Mouse (Mus musculus): ENCODE measurements around the gene Gm10842. TPM values are rescaled to one million over a fixed set of nuclear protein-coding genes. Genes with fewer than 3 reads are reported as not detected.

The Gm10842 gene
- polyA plus RNA-seq, 1 experiment from 2014 or later = not detected

- 64% methylated on average over 6 of the region's 6 CpGs for WGBS
- H3K4me1 ChIP-seq (replicated peaks; ENCODE audit: control insufficient read depth, insufficient read depth, low read length) = no peaks in the 10 kb centered on the region
- DNase-seq (ENCODE audit: low spot score) (no peak), ATAC-seq (ENCODE audit: low FRiP score) (no peak)
- H3K27me3 ChIP-seq (ENCODE audit: control insufficient read depth, insufficient read depth, low read length) = no peaks in the 10 kb centered on the region
- no peaks in the 10 kb centered on the region for H3K36me3 ChIP-seq (replicated peaks; ENCODE audit: control insufficient read depth, insufficient read depth)
- no peak overlapping the region for H3K9ac ChIP-seq
- H3K4me2 ChIP-seq (replicated peaks) = no peak overlapping the region
- peaks cover 4% of the 10 kb centered on the region; the same call in 1 of the 2 replicates for H3K9me3 ChIP-seq (ENCODE audit: control insufficient read depth, low read length)
- no peak overlapping the region for H3K27ac ChIP-seq
- no peak overlapping the region for H3K4me3 ChIP-seq (replicated peaks; ENCODE audit: low read length)
Measured at GRCm38 (mm10) chr11:105159673-105160360, 13.1 kb downstream of the Gm10842 start.

GRCm38 (mm10) chr11:105161411-105161810 is 14.7 kb downstream of the Gm10842 start:
- no peaks in the 10 kb centered on the region for H3K4me1 ChIP-seq (replicated peaks; ENCODE audit: control insufficient read depth, insufficient read depth, low read length)
- H3K27me3 ChIP-seq (ENCODE audit: control insufficient read depth, insufficient read depth, low read length) = no peaks in the 10 kb centered on the region
- ATAC-seq (ENCODE audit: low FRiP score) (no peak), DNase-seq (ENCODE audit: low spot score) (no peak)
- H3K9ac ChIP-seq = no peak overlapping the region
- H3K36me3 ChIP-seq (replicated peaks; ENCODE audit: control insufficient read depth, insufficient read depth) = no peaks in the 10 kb centered on the region
- peaks cover 8% of the 10 kb centered on the region; the same call in 1 of the 2 replicates for H3K9me3 ChIP-seq (ENCODE audit: control insufficient read depth, low read length)
- WGBS = 97% methylated on average over 2 of the region's 2 CpGs
- H3K27ac ChIP-seq = no peak overlapping the region
- H3K4me2 ChIP-seq (replicated peaks) = no peak overlapping the region
- H3K4me3 ChIP-seq (replicated peaks; ENCODE audit: low read length) = no peak overlapping the region

- Histone ChIP-seq H3K36me3 (replicated peaks; ENCODE audit: control insufficient read depth, insufficient read depth) (no peaks in the 10 kb centered on the region), H3K27ac (no peak overlapping the region), H3K27me3 (ENCODE audit: control insufficient read depth, insufficient read depth, low read length) (no peaks in the 10 kb centered on the region), H3K9me3 (ENCODE audit: control insufficient read depth, low read length) (peaks cover 8% of the 10 kb centered on the region; the same call in 1 of the 2 replicates), H3K4me2 (replicated peaks) (no peak overlapping the region), H3K4me1 (replicated peaks; ENCODE audit: control insufficient read depth, insufficient read depth, low read length) (no peaks in the 10 kb centered on the region), H3K9ac (no peak overlapping the region), H3K4me3 (replicated peaks; ENCODE audit: low read length) (no peak overlapping the region)
- 84% methylated on average over 69 of the region's 69 CpGs for WGBS
- no peak for DNase-seq (ENCODE audit: low spot score)
- ATAC-seq (ENCODE audit: low FRiP score) = no peak
Measured at GRCm38 (mm10) chr11:105164516-105165510, 18.1 kb downstream of the Gm10842 start.

GRCm38 (mm10) chr11:105166780-105167179 is 20.1 kb downstream of the Gm10842 start:
- no peak for ATAC-seq (ENCODE audit: low FRiP score)
- 91% methylated on average over 10 of the region's 10 CpGs for WGBS
- no peaks in the 10 kb centered on the region for H3K27me3 ChIP-seq (ENCODE audit: control insufficient read depth, insufficient read depth, low read length)
- no peaks in the 10 kb centered on the region for H3K36me3 ChIP-seq (replicated peaks; ENCODE audit: control insufficient read depth, insufficient read depth)
- no peak overlapping the region for H3K27ac ChIP-seq
- no peak overlapping the region for H3K4me3 ChIP-seq (replicated peaks; ENCODE audit: low read length)
- peaks cover 8% of the 10 kb centered on the region; the same call in 1 of the 2 replicates for H3K9me3 ChIP-seq (ENCODE audit: control insufficient read depth, low read length)
- H3K4me1 ChIP-seq (replicated peaks; ENCODE audit: control insufficient read depth, insufficient read depth, low read length) = no peaks in the 10 kb centered on the region
- no peak for DNase-seq (ENCODE audit: low spot score)
- H3K4me2 ChIP-seq (replicated peaks) = no peak overlapping the region
- H3K9ac ChIP-seq = no peak overlapping the region

GRCm38 (mm10) chr11:105178516-105178915 is 31.8 kb downstream of the Gm10842 start, which contains the start of gene Tlk2:
TSS of gene Tlk2 (plus strand) at chr11:105178807.
- Histone ChIP-seq H3K9ac (no peak within 1 kb of the TSS), H3K27me3 (ENCODE audit: control insufficient read depth, insufficient read depth, low read length) (no peaks in the 10 kb centered on the region), H3K4me2 (replicated peaks) (peak within 1 kb of the TSS; percentile 93), H3K4me3 (replicated peaks; ENCODE audit: low read length) (peak within 1 kb of the TSS; percentile 94; the same call in 1 of the 2 replicates), H3K4me1 (replicated peaks; ENCODE audit: control insufficient read depth, insufficient read depth, low read length) (peaks cover 24% of the 10 kb centered on the region), H3K27ac (no peak within 1 kb of the TSS), H3K9me3 (ENCODE audit: control insufficient read depth, low read length) (no peaks in the 10 kb centered on the region), H3K36me3 (replicated peaks; ENCODE audit: control insufficient read depth, insufficient read depth) (no peaks in the 10 kb centered on the region)
- no peak for ATAC-seq (ENCODE audit: low FRiP score)
- no peak for DNase-seq (ENCODE audit: low spot score)
- WGBS = 47% methylated on average over 2 of the region's 2 CpGs

- no peaks in the 10 kb centered on the region for H3K9me3 ChIP-seq (ENCODE audit: control insufficient read depth, low read length)
- no peaks in the 10 kb centered on the region for H3K27me3 ChIP-seq (ENCODE audit: control insufficient read depth, insufficient read depth, low read length)
- no peak for DNase-seq (ENCODE audit: low spot score)
- peaks cover 24% of the 10 kb centered on the region for H3K4me1 ChIP-seq (replicated peaks; ENCODE audit: control insufficient read depth, insufficient read depth, low read length)
- peaks cover 6% of the 10 kb centered on the region for H3K36me3 ChIP-seq (replicated peaks; ENCODE audit: control insufficient read depth, insufficient read depth)
- 72% methylated on average over 4 of the region's 4 CpGs for WGBS
- H3K27ac ChIP-seq = no peak overlapping the region
- peak overlapping the region; percentile 94; the same call in 1 of the 2 replicates for H3K4me3 ChIP-seq (replicated peaks; ENCODE audit: low read length)
- H3K4me2 ChIP-seq (replicated peaks) = peak overlapping the region; percentile 93
- no peak for ATAC-seq (ENCODE audit: low FRiP score)
- 0 out of 2 replicates have a peak overlapping the region, but pooled peaks have one; percentile 96 for H3K9ac ChIP-seq
Measured at GRCm38 (mm10) chr11:105179523-105179922, 32.8 kb downstream of the Gm10842 start.

- Histone ChIP-seq H3K4me1 (replicated peaks; ENCODE audit: control insufficient read depth, insufficient read depth, low read length) (peaks cover 24% of the 10 kb centered on the region), H3K27me3 (ENCODE audit: control insufficient read depth, insufficient read depth, low read length) (no peaks in the 10 kb centered on the region), H3K36me3 (replicated peaks; ENCODE audit: control insufficient read depth, insufficient read depth) (peaks cover 16% of the 10 kb centered on the region), H3K9ac (peak overlapping the region; percentile 96), H3K27ac (peak overlapping the region; percentile 95), H3K9me3 (ENCODE audit: control insufficient read depth, low read length) (no peaks in the 10 kb centered on the region), H3K4me2 (replicated peaks) (peak overlapping the region; percentile 93), H3K4me3 (replicated peaks; ENCODE audit: low read length) (peak overlapping the region; percentile 94)
- ATAC-seq (ENCODE audit: low FRiP score) (no peak; the same call in none of the 2 replicates), DNase-seq (ENCODE audit: low spot score) (no peak)
- 0% methylated on average over 34 of the region's 35 CpGs for WGBS
Measured at GRCm38 (mm10) chr11:105180471-105181091, 33.9 kb downstream of the Gm10842 start.

GRCm38 (mm10) chr11:105181126-105181637 is 34.5 kb downstream of the Gm10842 start:
- peak overlapping the region; percentile 97 for H3K9ac ChIP-seq
- H3K27me3 ChIP-seq (ENCODE audit: control insufficient read depth, insufficient read depth, low read length) = no peaks in the 10 kb centered on the region
- peaks cover 21% of the 10 kb centered on the region for H3K36me3 ChIP-seq (replicated peaks; ENCODE audit: control insufficient read depth, insufficient read depth)
- under 1% methylated on average over 53 of the region's 60 CpGs for WGBS
- peaks cover 24% of the 10 kb centered on the region for H3K4me1 ChIP-seq (replicated peaks; ENCODE audit: control insufficient read depth, insufficient read depth, low read length)
- H3K9me3 ChIP-seq (ENCODE audit: control insufficient read depth, low read length) = no peaks in the 10 kb centered on the region
- DNase-seq (ENCODE audit: low spot score) (peak; percentile 92), ATAC-seq (ENCODE audit: low FRiP score) (peak; percentile 96)
- H3K4me3 ChIP-seq (replicated peaks; ENCODE audit: low read length) = peak overlapping the region; percentile 94
- H3K4me2 ChIP-seq (replicated peaks) = peak overlapping the region; percentile 93
- H3K27ac ChIP-seq = peak overlapping the region; percentile 95
